Mouse (Mus musculus) forebrain, embryonic 16.5 days (tissue): ENCODE data around the gene Ak6. TPM values are rescaled to one million over a fixed set of nuclear protein-coding genes. Genes with fewer than 3 reads are reported as not detected.

Source experiments
- ATAC-seq: fragments of 200-750 bp; cut with Nextera tagmentation; 2 replicates; pipeline ENCODE4 v1.8.0; 2017; ENCODE audit warnings: mild to moderate bottlenecking, moderate library complexity
- H3K27ac ChIP-seq: fragments of 300-500 bp; sonication (generic); 2 replicates; pipeline ENCODE4 v1.5.1; 2014; ENCODE audit warnings: low read length, control low read depth
- H3K27me3 ChIP-seq: fragments of 300-500 bp; sonication (generic); replicated peaks from 2 replicates; pipeline ENCODE4 v1.6.1; 2014; ENCODE audit warnings: low read length; ENCODE audit not compliant: control insufficient read depth, insufficient read depth
- H3K36me3 ChIP-seq: fragments of 300-500 bp; sonication (generic); 2 replicates; pipeline ENCODE4 v1.6.1; 2014; ENCODE audit not compliant: control insufficient read depth, insufficient read depth
- H3K4me1 ChIP-seq: fragments of 300-500 bp; sonication (generic); replicated peaks from 2 replicates; pipeline ENCODE4 v1.6.1; 2014; ENCODE audit warnings: low read length; ENCODE audit not compliant: control insufficient read depth, insufficient read depth
- H3K4me2 ChIP-seq: fragments of 300-500 bp; sonication (generic); 2 replicates; pipeline ENCODE4 v1.6.1; 2014; ENCODE audit warnings: mild to moderate bottlenecking, low read length, control low read depth
- H3K4me3 ChIP-seq: fragments of 300-500 bp; sonication (generic); replicated peaks from 2 replicates; pipeline ENCODE4 v1.5.1; 2014; ENCODE audit warnings: mild to moderate bottlenecking, low read length, control low read depth
- H3K9ac ChIP-seq: fragments of 300-500 bp; sonication (generic); replicated peaks from 2 replicates; pipeline ENCODE4 v1.6.1; 2014; ENCODE audit warnings: low read depth, low read length, control low read depth
- H3K9me3 ChIP-seq: fragments of 300-500 bp; sonication (generic); 2 replicates; pipeline ENCODE4 v1.6.1; 2016; ENCODE audit warnings: low read length; ENCODE audit not compliant: control insufficient read depth
- whole genome bisulfite sequencing: fragments of 180-500 bp; shearing (Covaris S2); extraction: QIAGEN DNeasy Blood & Tissue Kit; methylation state at CpG from one replicate; pipeline ENCODE4 v1.1.7; 2014; 5-methylcytosine and 5-hydroxymethylcytosine counted together
- polyA plus RNA-seq: library from polyadenylated mRNA; unstranded; fragments of >200 nt; fragmentation: Nextera tagmentation; extraction: Ambion mirVana; gene quantifications from 2 replicates; pipeline ENCODE4 v1.2.1, GENCODE M21; 2015

Gene Ak6
- polyA plus RNA-seq, 1 experiment from 2014 or later: 359 TPM

DNA sequence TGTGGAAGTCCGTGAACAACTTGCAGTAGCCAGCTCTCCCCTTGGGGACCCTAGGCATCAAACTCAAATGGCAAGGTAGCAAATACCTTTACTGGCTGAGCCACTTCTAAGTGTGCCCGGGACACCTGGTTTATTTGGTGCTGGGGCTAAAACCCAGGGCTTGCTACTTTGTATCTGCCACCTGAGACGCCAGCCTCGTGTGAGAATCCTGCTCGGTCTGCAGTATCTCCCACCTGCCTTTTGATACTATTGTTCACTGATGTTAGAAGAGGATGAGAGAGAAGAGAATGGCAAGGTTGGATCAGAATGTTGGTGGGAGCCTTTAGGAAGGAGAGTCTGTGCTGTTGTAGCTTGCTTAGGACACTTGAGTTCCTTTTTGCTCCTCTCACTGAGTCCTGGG, 7.3 kb downstream of the Ak6 start:
- H3K4me2 ChIP-seq: no peak overlapping the region
- H3K27ac ChIP-seq: no peak overlapping the region
- H3K9me3 ChIP-seq: no peaks in the 10 kb centered on the region
- no peaks in the 10 kb centered on the region for H3K36me3 ChIP-seq
- no peak overlapping the region for H3K4me3 ChIP-seq
- H3K27me3 ChIP-seq: no peaks in the 10 kb centered on the region
- no peaks in the 10 kb centered on the region for H3K4me1 ChIP-seq
- no peak for ATAC-seq
- 93% methylated on average over 5 of the region's 5 CpGs for WGBS
- no peak overlapping the region for H3K9ac ChIP-seq

DNA sequence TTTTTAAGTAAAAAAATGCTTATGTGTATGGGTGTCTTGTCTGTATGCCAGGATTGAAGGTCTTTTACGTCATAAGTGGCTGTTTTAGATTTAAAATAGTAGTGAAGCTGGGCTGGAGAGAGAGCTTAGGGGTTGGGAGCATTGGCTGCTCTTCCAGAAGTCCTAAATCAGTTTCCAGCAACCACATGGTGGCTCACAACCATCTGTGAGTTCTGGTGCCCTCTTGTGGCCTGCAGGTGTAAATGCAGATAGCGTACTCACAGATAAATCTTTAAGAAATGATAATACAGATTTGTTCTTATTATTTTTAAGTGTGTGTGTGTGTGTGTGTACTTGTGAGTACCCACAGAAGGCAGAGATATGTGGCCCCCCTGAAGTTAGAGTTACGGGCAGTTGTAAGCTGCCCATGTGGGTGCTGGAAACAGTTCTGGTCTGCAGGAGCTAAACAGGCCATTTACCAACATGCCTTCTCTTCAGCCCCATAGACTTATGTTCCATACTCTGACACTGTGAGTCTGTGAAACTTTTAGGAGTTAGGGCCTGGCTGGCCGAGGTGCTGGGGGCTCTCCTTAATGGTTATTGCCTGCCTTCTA, 9.2 kb downstream of the Ak6 start:
- H3K9me3 ChIP-seq: no peaks in the 10 kb centered on the region
- 54% methylated on average over 4 of the region's 4 CpGs for WGBS

DNA sequence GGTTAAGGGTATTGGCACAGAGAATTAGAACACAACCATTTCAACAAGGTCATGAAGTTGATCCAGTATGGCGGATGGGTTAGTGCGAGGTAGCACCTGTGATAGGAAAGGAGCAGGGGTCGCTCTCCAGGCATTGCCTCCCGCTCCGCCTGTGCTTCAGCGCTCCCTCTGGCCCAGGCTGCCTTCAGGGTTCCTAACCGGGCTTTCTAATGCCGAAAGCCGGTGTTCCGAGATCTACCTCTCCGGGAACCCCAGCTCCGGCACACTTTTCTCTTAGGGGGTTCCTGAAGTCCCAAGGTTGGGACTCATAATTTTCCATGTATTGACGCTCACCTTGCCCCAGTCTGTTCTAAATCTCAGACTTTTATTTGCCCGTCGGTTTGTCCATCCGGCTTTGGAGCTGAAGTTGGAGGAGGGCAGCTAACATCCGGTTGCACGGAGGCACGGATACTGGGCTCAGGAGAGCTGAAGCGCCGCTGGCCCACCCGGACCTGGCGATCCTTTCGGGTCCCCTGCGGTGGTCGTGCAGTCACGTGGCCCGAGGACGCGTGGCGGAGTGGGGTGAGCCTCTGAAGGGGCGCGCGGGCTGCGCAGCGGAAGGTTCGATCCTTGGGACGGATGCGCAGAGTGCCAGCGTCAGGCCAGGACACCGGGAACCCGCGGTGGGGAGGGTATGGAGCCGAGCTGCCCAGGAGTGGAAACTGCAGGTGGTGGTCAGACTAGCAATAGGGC, 18.7 kb downstream of the Ak6 start, which contains the start of gene Ccdc125:
TSS of gene Ccdc125 (plus strand) at position 427 of the 732 bp plus-strand sequence.
- ATAC-seq: peak; percentile 69
- Histone ChIP-seq H3K9me3 (0 out of 2 replicates have a peak, but pooled peaks cover 2% of the 10 kb centered on the region), H3K27ac (no peak within 1 kb of the TSS), H3K4me3 (peak within 1 kb of the TSS; percentile 54), H3K36me3 (peaks cover 8% of the 10 kb centered on the region; the same call in 1 of the 2 replicates), H3K9ac (peak within 1 kb of the TSS; percentile 61), H3K4me1 (peaks cover 11% of the 10 kb centered on the region), H3K4me2 (peak within 1 kb of the TSS; percentile 86), H3K27me3 (no peaks in the 10 kb centered on the region)
- WGBS: under 1% methylated on average over 44 of the region's 44 CpGs

More for the DNA sequence above, 9.2 kb downstream of the Ak6 start:
- Histone ChIP-seq H3K4me2 (no peak overlapping the region), H3K4me3 (no peak overlapping the region), H3K9ac (no peak overlapping the region), H3K4me1 (no peaks in the 10 kb centered on the region), H3K27ac (no peak overlapping the region), H3K36me3 (0 out of 2 replicates have a peak, but pooled peaks cover 3% of the 10 kb centered on the region), H3K27me3 (no peaks in the 10 kb centered on the region)
- ATAC-seq: peak; percentile 56

DNA sequence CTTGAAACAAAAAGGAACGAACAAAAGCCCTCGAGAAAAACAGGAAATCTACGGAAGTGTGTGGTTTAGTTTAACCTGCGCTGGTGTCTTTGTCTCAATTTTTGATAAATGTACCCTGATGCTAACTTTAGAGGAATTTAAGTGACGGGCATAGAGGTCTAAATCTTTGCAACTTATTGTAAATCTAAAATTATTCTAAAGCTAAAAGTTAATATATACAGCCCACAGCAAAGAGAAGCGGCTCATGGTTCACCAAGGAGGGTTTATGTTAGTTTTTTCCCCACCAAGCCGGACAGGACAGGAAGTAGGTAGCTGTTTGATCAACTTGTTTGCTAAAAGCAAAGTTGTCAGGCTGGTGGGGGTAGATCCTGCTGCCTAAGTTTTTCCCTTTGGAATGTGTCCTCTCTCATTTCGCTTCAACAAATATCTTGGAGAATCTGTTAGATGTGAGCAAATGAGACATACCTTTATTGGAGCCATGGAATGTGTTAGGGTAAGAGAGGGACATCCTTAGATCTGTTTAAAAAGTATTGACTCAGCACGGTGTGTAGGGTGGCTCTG, 19.5 kb downstream of the Ak6 start:
- Histone ChIP-seq H3K27me3 (no peaks in the 10 kb centered on the region), H3K9me3 (0 out of 2 replicates have a peak, but pooled peaks cover 2% of the 10 kb centered on the region), H3K4me3 (peak overlapping the region; percentile 54), H3K4me2 (peak overlapping the region; percentile 86), H3K27ac (no peak overlapping the region), H3K4me1 (peaks cover 11% of the 10 kb centered on the region), H3K36me3 (peaks cover 8% of the 10 kb centered on the region; the same call in 1 of the 2 replicates), H3K9ac (no peak overlapping the region)
- ATAC-seq: no peak
- 59% methylated on average over 9 of the region's 9 CpGs for WGBS

DNA sequence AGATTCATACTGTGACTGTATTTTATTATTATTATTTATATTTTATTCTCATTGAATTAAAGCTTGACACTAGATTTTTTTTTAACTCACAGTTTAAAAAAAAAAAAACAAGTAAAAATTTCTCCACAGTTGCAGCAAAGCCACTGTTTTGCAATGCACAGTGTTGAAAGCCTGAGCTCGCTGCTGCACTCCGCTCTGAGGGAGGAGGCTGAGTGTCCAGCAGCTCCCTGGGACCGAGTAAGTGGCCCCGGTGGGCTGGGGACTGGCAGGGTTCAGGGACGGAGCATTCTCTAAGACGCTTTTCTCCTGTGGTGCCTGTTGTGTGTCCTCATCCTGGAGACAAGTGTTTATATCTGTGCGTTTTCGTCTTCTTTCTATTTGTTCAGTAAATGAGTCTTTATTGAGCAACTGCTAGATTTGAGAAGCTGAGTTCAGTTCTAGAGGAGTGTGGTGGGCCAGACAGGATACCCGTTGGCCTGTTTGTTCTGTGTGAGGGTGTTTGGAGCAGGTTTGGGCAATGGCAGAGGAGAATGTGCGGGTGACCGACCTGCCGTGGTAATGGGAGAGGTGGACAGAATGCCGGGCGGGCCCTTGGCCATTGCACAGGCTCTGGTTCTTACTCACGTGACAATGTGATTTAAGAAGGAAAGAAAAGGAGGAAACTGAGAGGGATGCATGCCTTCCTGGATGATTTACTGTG, 25.3 kb downstream of the Ak6 start:
- 0 out of 2 replicates have a peak, but pooled peaks cover 2% of the 10 kb centered on the region for H3K9me3 ChIP-seq
- WGBS: 89% methylated on average over 15 of the region's 15 CpGs
- ATAC-seq: no peak

DNA sequence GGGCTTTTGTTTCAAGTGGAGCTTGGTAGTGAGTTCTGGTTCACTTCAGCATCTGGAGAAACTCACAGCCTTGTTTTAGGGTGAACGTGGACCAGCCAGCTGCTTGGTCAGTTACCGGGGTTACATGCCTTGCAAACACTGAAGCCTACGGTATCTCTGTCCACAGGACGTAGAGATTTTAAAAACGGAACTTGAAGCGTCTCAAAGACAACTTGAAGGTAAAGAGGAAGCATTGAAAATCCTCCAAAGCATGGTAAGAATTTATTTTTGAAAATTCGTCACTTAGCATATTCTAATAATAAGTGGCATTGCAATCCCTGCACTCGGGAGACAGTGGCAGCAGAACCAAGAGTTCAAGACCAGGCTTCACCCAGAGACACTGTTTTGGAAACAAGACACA, 30.8 kb downstream of the Ak6 start:
- no peaks in the 10 kb centered on the region for H3K27me3 ChIP-seq
- no peak for ATAC-seq
- H3K27ac ChIP-seq: no peak overlapping the region
- no peaks in the 10 kb centered on the region for H3K4me1 ChIP-seq
- H3K4me3 ChIP-seq: no peak overlapping the region
- no peak overlapping the region for H3K9ac ChIP-seq
- H3K36me3 ChIP-seq: no peaks in the 10 kb centered on the region
- WGBS: 86% methylated on average over 8 of the region's 8 CpGs
- H3K9me3 ChIP-seq: no peaks in the 10 kb centered on the region
- no peak overlapping the region for H3K4me2 ChIP-seq

More for the DNA sequence above, 25.3 kb downstream of the Ak6 start:
- Histone ChIP-seq H3K4me3 (no peak overlapping the region), H3K9ac (no peak overlapping the region), H3K27me3 (no peaks in the 10 kb centered on the region), H3K36me3 (no peaks in the 10 kb centered on the region), H3K4me2 (no peak overlapping the region), H3K4me1 (no peaks in the 10 kb centered on the region), H3K27ac (no peak overlapping the region)

DNA sequence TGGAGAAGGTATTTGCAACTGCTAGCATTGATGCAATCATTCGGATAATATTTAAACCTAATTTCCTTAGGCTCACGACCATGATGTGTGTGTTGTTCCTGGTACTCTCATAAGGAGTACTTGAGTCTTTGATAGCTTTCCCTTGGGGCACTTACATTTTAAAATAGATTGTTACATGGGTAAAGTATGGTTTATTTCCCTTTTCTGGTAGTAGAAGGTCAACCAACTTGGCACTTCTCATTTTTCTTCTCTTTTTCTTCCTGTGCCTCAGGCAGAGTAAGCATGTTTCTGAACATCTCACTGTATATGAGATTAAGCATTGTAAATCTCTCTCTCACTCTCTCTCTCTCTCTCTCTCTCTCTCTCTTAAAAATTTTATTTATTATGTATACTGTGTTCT, 32.1 kb downstream of the Ak6 start:
- Histone ChIP-seq H3K4me2 (no peak overlapping the region), H3K9ac (no peak overlapping the region), H3K27ac (no peak overlapping the region), H3K4me1 (no peaks in the 10 kb centered on the region), H3K36me3 (no peaks in the 10 kb centered on the region), H3K27me3 (no peaks in the 10 kb centered on the region), H3K9me3 (no peaks in the 10 kb centered on the region), H3K4me3 (no peak overlapping the region)
- 88% methylated on average over 2 of the region's 2 CpGs for WGBS
- no peak for ATAC-seq

DNA sequence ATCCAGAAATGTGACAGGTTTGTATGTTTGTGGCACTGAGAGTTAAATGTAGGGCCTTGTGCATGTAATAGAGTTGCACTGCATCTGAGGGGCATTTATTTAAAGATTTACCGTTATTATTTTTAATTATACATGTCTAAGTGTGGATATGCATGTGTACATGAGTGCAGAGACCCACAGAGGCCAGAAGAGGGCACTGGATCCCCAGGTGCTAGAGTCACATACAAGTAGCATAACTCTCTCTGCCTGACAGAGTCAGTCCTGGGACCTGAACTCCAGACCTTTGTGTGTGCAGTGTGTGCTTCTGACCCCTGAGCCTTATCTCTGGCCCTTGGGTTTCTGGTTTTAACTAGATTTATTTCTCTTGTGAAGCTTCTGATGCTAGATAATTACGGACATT, 33.6 kb downstream of the Ak6 start:
- Histone ChIP-seq H3K9ac (no peak overlapping the region), H3K9me3 (no peaks in the 10 kb centered on the region), H3K36me3 (no peaks in the 10 kb centered on the region), H3K4me3 (no peak overlapping the region), H3K4me2 (no peak overlapping the region), H3K4me1 (no peaks in the 10 kb centered on the region), H3K27ac (no peak overlapping the region), H3K27me3 (no peaks in the 10 kb centered on the region)
- ATAC-seq: no peak
- WGBS: 77% methylated on average over 2 of the region's 2 CpGs

DNA sequence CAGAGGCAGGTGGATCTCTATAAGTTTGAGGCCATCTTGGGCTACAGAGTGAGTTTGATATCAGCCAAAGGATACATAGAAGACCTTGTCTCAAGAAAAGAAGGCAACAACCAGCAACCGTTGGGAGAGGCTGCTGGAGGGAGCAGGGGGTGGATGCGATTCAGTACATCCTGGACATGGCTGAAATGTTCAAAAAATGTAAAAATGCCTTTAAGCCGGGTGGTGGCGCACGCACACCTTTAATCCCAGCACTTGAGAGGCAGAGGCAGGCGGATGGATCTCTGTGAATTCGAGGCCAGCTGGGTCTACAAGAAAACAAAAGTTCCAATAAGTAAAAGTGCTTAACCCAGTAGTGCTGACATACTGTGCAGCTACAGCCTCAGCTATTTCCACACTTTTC, 36.7 kb downstream of the Ak6 start:
- no peak overlapping the region for H3K4me3 ChIP-seq
- no peak for ATAC-seq
- no peaks in the 10 kb centered on the region for H3K27me3 ChIP-seq
- no peaks in the 10 kb centered on the region for H3K36me3 ChIP-seq
- WGBS: 73% methylated on average over 7 of the region's 7 CpGs
- no peak overlapping the region for H3K4me2 ChIP-seq
- H3K27ac ChIP-seq: no peak overlapping the region
- no peaks in the 10 kb centered on the region for H3K9me3 ChIP-seq
- no peaks in the 10 kb centered on the region for H3K4me1 ChIP-seq
- H3K9ac ChIP-seq: no peak overlapping the region
